Mouse (Mus musculus): ENCODE data around the gene Tpx2.

Gene Tpx2

GRCm38 (mm10) chr2:152861891-152862290 is 14.1 kb downstream of the Tpx2 start:
- DNase-seq (ENCODE audit: extremely low spot score, low read depth, low spot score): no peak

- DNase-seq (ENCODE audit: extremely low spot score, low read depth, low spot score): no peak
Observed at GRCm38 (mm10) chr2:152862638-152863037, 14.9 kb downstream of the Tpx2 start.

GRCm38 (mm10) chr2:152863346-152863745 is 15.6 kb downstream of the Tpx2 start:
- no peak for DNase-seq (ENCODE audit: extremely low spot score, low read depth, low spot score)

GRCm38 (mm10) chr2:152878239-152878638 is 30.5 kb downstream of the Tpx2 start:
- no peak for DNase-seq (ENCODE audit: extremely low spot score, low read depth, low spot score)

GRCm38 (mm10) chr2:152880898-152881297 is 33.1 kb downstream of the Tpx2 start:
- DNase-seq (ENCODE audit: extremely low spot score, low read depth, low spot score): no peak

GRCm38 (mm10) chr2:152884101-152884645 is 36.4 kb downstream of the Tpx2 start:
- DNase-seq (ENCODE audit: extremely low spot score, low read depth, low spot score): no peak

GRCm38 (mm10) chr2:152887230-152887629 is 39.5 kb downstream of the Tpx2 start:
- no peak for DNase-seq (ENCODE audit: extremely low spot score, low read depth, low spot score)

GRCm38 (mm10) chr2:152888774-152889173 is 41.0 kb downstream of the Tpx2 start:
- no peak for DNase-seq (ENCODE audit: extremely low spot score, low read depth, low spot score)

GRCm38 (mm10) chr2:152895834-152896233 is 48.1 kb downstream of the Tpx2 start:
- DNase-seq (ENCODE audit: extremely low spot score, low read depth, low spot score): no peak

GRCm38 (mm10) chr2:152896926-152897325 is 49.2 kb downstream of the Tpx2 start:
- DNase-seq (ENCODE audit: extremely low spot score, low read depth, low spot score): no peak

- no peak for DNase-seq (ENCODE audit: extremely low spot score, low read depth, low spot score)
Observed at GRCm38 (mm10) chr2:152899011-152899410, 51.2 kb downstream of the Tpx2 start.

GRCm38 (mm10) chr2:152901296-152901695 is 53.5 kb downstream of the Tpx2 start:
- DNase-seq (ENCODE audit: extremely low spot score, low read depth, low spot score): no peak

- DNase-seq (ENCODE audit: extremely low spot score, low read depth, low spot score): no peak
Observed at GRCm38 (mm10) chr2:152902658-152903057, 54.9 kb downstream of the Tpx2 start.

GRCm38 (mm10) chr2:152903586-152903985 is 55.8 kb downstream of the Tpx2 start:
- no peak for DNase-seq (ENCODE audit: extremely low spot score, low read depth, low spot score)

- DNase-seq (ENCODE audit: extremely low spot score, low read depth, low spot score): no peak
Observed at GRCm38 (mm10) chr2:152904127-152904643, 56.4 kb downstream of the Tpx2 start.

GRCm38 (mm10) chr2:152905036-152905829 is 57.5 kb downstream of the Tpx2 start:
- peak; percentile 24 for DNase-seq (ENCODE audit: extremely low spot score, low read depth, low spot score)

- DNase-seq (ENCODE audit: extremely low spot score, low read depth, low spot score): no peak
Observed at GRCm38 (mm10) chr2:152906274-152907037, 58.7 kb downstream of the Tpx2 start.

GRCm38 (mm10) chr2:152907114-152907943 is 59.6 kb downstream of the Tpx2 start:
- no peak for DNase-seq (ENCODE audit: extremely low spot score, low read depth, low spot score)

GRCm38 (mm10) chr2:152909848-152910247 is 62.1 kb downstream of the Tpx2 start:
- DNase-seq (ENCODE audit: extremely low spot score, low read depth, low spot score): no peak

- no peak for DNase-seq (ENCODE audit: extremely low spot score, low read depth, low spot score)
Observed at GRCm38 (mm10) chr2:152911031-152911430, 63.3 kb downstream of the Tpx2 start, which contains the start of gene Mylk2. Gene Mylk2, plus strand, starts transcription at chr2:152911352.

GRCm38 (mm10) chr2:152911432-152911831 is 63.7 kb downstream of the Tpx2 start:
- no peak for DNase-seq (ENCODE audit: extremely low spot score, low read depth, low spot score)

Measured in hindlimb bud, embryonic 11.5 days (tissue).